Mouse (Mus musculus): ENCODE measurements at regions not wholly inside any gene's neighbourhood (a gene's known extent, or its start where the extent isn't known, plus 50 kb on each side); places are given as distances from the start of the nearest gene placed in this dataset.

GRCm38 (mm10) chr8:24211091-24211490 is 514.6 kb downstream of the Adam3 start:
- Histone ChIP-seq H3K4me1 (no peaks in the 10 kb centered on the region), H3K27me3 (ENCODE audit: low read depth, poor library complexity, severe bottlenecking) (no peaks in the 10 kb centered on the region), H3K27ac (no peak overlapping the region), H3K36me3 (no peaks in the 10 kb centered on the region), H3K9me3 (replicated peaks) (no peaks in the 10 kb centered on the region), H3K4me3 (no peak overlapping the region)
- WGBS: 88% methylated on average over 1 of the region's 1 CpGs
- no peak for DNase-seq (ENCODE audit: low spot score)

Data from limb, embryonic 10.5 days (tissue).